Mouse (Mus musculus) bone marrow, adult 2 months (tissue): ENCODE measurements around the gene Plekhf1. TPM values are rescaled to one million over a fixed set of nuclear protein-coding genes. Genes with fewer than 3 reads are reported as not detected.

Source experiments
- H3K27ac ChIP-seq: fragments of 200-500 bp; 2 replicates; pipeline ENCODE4 v1.5.1; 2012; ENCODE audit warnings: low read depth, mild to moderate bottlenecking, control low read depth, inconsistent platforms, low read length; ENCODE audit not compliant: control insufficient read depth, poor library complexity, insufficient read depth
- H3K4me1 ChIP-seq: fragments of 200-500 bp; 2 replicates; pipeline ENCODE4 v1.6.1; 2011; ENCODE audit warnings: low read length; ENCODE audit not compliant: control insufficient read depth, insufficient read depth
- H3K4me3 ChIP-seq: fragments of 200-500 bp; replicated peaks from 2 replicates; pipeline ENCODE3; 2011; ENCODE audit warnings: mild to moderate bottlenecking, low read depth, low read length, control low read depth; ENCODE audit not compliant: control insufficient read depth
- CTCF ChIP-seq: fragments of 200-500 bp; IDR thresholded peaks from 2 replicates; pipeline ENCODE4 v1.5.1; 2011; ENCODE audit warnings: low read length, control low read depth; ENCODE audit not compliant: control insufficient read depth, insufficient read depth
- POLR2A ChIP-seq: fragments of 200-500 bp; IDR thresholded peaks from 2 replicates; pipeline ENCODE4 v1.6.1; 2011; ENCODE audit warnings: low read depth, mild to moderate bottlenecking, control low read depth, low read length, borderline replicate concordance; ENCODE audit not compliant: control insufficient read depth
- WGBS: fragments of 180-500 bp; shearing (Covaris S2); methylation state at CpG from one replicate; pipeline ENCODE4 v1.1.7; 2018; 5-methylcytosine and 5-hydroxymethylcytosine counted together
- polyA plus RNA-seq: library from polyadenylated mRNA; stranded (reverse); fragments of >200 nt; gene quantifications from 2 replicates; pipeline ENCODE4 v1.2.4, GENCODE M21; 2011; ENCODE audit warnings: low replicate concordance; ENCODE audit not compliant: missing spikeins, insufficient read depth, insufficient read length

The Plekhf1 gene
- polyA plus RNA-seq, 1 experiment = 1.1 TPM

GRCm38 (mm10) chr7:38214473-38215214, 13.2 kb downstream of the Plekhf1 start:
- TF ChIP-seq POLR2A (no peak), CTCF (no peak)
- WGBS = 2% methylated on average over 5 of the region's 5 CpGs
- Histone ChIP-seq H3K4me1 (peaks cover 3% of the 10 kb centered on the region; the same call in 1 of the 2 replicates), H3K4me3 (no peak overlapping the region), H3K27ac (peak overlapping the region; percentile 52)

GRCm38 (mm10) chr7:38212651-38213062, 15.2 kb downstream of the Plekhf1 start:
- no peak for TF ChIP-seq CTCF
- no peak for TF ChIP-seq POLR2A
- WGBS = 41% methylated on average over 3 of the region's 3 CpGs
- H3K4me3 ChIP-seq = no peak overlapping the region
- H3K27ac ChIP-seq = no peak overlapping the region
- peaks cover 3% of the 10 kb centered on the region; the same call in 1 of the 2 replicates for H3K4me1 ChIP-seq

- Histone ChIP-seq H3K27ac (no peak overlapping the region), H3K4me3 (no peak overlapping the region), H3K4me1 (no peaks in the 10 kb centered on the region; the same call in 1 of the 2 replicates)
- 64% methylated on average over 11 of the region's 11 CpGs for WGBS
- TF ChIP-seq POLR2A (no peak), CTCF (no peak)
Observed at GRCm38 (mm10) chr7:38209478-38210152, 18.2 kb downstream of the Plekhf1 start.

GRCm38 (mm10) chr7:38208969-38209368, 18.8 kb downstream of the Plekhf1 start:
- WGBS = 67% methylated on average over 3 of the region's 3 CpGs
- no peak for TF ChIP-seq CTCF
- no peak for TF ChIP-seq POLR2A

GRCm38 (mm10) chr7:38206564-38206963, 21.3 kb downstream of the Plekhf1 start:
- TF ChIP-seq CTCF (no peak), POLR2A (no peak)
- Histone ChIP-seq H3K4me1 (no peaks in the 10 kb centered on the region), H3K4me3 (no peak overlapping the region), H3K27ac (no peak overlapping the region)
- WGBS = 76% methylated on average over 3 of the region's 3 CpGs

More at GRCm38 (mm10) chr7:38208969-38209368, 18.8 kb downstream of the Plekhf1 start:
- Histone ChIP-seq H3K4me1 (no peaks in the 10 kb centered on the region; the same call in 1 of the 2 replicates), H3K4me3 (no peak overlapping the region), H3K27ac (no peak overlapping the region)

GRCm38 (mm10) chr7:38205801-38206200, 22.0 kb downstream of the Plekhf1 start:
- WGBS = 74% methylated on average over 2 of the region's 2 CpGs

GRCm38 (mm10) chr7:38204314-38204713, 23.5 kb downstream of the Plekhf1 start:
- Histone ChIP-seq H3K4me1 (peaks cover 2% of the 10 kb centered on the region; the same call in 1 of the 2 replicates), H3K4me3 (no peak overlapping the region), H3K27ac (no peak overlapping the region)
- TF ChIP-seq CTCF (peak; percentile 8; the same call in 1 of the 2 replicates), POLR2A (no peak)
- 86% methylated on average over 6 of the region's 6 CpGs for WGBS

More at GRCm38 (mm10) chr7:38205801-38206200, 22.0 kb downstream of the Plekhf1 start:
- Histone ChIP-seq H3K27ac (no peak overlapping the region), H3K4me3 (no peak overlapping the region), H3K4me1 (no peaks in the 10 kb centered on the region)
- TF ChIP-seq POLR2A = no peak
- no peak for TF ChIP-seq CTCF

GRCm38 (mm10) chr7:38201290-38201658, 26.5 kb downstream of the Plekhf1 start:
- Histone ChIP-seq H3K4me3 (no peak overlapping the region), H3K4me1 (peaks cover 2% of the 10 kb centered on the region; the same call in 1 of the 2 replicates), H3K27ac (no peak overlapping the region)
- no peak for TF ChIP-seq CTCF
- TF ChIP-seq POLR2A = no peak
- WGBS = 30% methylated on average over 3 of the region's 3 CpGs
